Mouse (Mus musculus) liver, embryonic 14.5 days (tissue): ENCODE results near the gene B230307C23Rik.

Source experiments
- CTCF ChIP-seq: IDR thresholded peaks from 2 replicates; pipeline ENCODE4 v1.5.1; 2016; ENCODE audit warnings: antibody characterized with exemption, low read depth, control low read depth
- EP300 ChIP-seq: IDR thresholded peaks from 2 replicates; pipeline ENCODE4 v1.6.1; 2016; ENCODE audit warnings: antibody characterized with exemption, low read depth

DNA sequence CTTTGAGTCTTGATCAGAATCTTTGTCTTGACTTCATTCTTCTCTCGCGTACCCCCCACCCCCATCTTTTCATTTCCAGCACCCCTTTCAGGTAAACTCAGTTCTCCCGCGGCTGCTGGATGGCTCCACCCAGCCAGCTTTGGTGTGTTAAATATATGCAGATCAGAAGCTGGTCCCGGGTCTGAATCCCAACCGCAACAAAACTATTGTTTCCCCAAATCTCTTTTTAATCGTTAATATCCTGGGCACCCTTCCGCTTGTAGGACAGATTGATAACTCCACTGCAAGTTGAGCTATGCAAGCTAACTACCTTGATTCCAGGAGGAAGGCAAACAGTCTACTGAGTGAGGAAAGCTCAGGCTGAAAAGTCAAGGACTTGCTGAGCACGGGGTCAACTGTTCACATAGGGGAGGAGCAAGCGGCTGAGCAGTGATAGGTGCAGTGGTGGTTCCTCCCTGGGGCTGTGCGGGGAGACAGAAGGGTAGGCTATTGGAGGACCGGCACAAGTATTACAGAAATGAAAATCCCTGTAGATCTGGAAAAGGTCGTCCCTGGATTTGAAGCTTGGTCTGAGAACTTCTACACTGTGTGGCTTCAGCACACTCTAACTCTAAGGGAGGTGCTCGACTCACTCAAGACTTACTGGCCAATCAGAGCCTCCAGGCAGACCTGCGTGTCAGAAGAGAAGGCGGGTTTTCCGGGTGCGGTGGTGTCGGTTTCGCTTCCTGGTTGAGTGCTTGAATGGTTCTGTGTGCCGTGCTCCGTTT, at the start of gene B230307C23Rik:
- TF ChIP-seq EP300 (no peak), CTCF (no peak)
